Mouse (Mus musculus) spleen, embryonic (tissue): ENCODE measurements around the gene Gjb3.

ENCODE experiments used
- CTCF ChIA-PET: fragments of 350-600 bp; sonication (Branson Sonifier 250); formaldehyde crosslinking; loops from one replicate; lab custom pipeline; 2022; lab: Charles Lee

Gene Gjb3

GRCm38 (mm10) chr4:127330181-127331100, at the start of gene Gjb3:
Gene Gjb3, minus strand, starts transcription at chr4:127330844.
- CTCF ChIA-PET: no interaction called here

GRCm38 (mm10) chr4:127377344-127377743, 46.7 kb upstream of the Gjb3 start:
- CTCF ChIA-PET: no interaction called here

GRCm38 (mm10) chr4:127375541-127376177, 45.0 kb upstream of the Gjb3 start:
- CTCF ChIA-PET: interaction anchor here (0.6 kb wide), 1 partner anchor 39 kb away, joined by 9 read pairs; no protein-coding TSS in a partner anchor

GRCm38 (mm10) chr4:127374645-127375044, 44.0 kb upstream of the Gjb3 start:
- CTCF ChIA-PET: no interaction called here

GRCm38 (mm10) chr4:127373491-127373890, 42.8 kb upstream of the Gjb3 start:
- CTCF ChIA-PET: no interaction called here

- CTCF ChIA-PET: no interaction called here
Observed at GRCm38 (mm10) chr4:127371546-127371945, 40.9 kb upstream of the Gjb3 start.

GRCm38 (mm10) chr4:127370447-127370846, 39.8 kb upstream of the Gjb3 start:
- CTCF ChIA-PET: no interaction called here

- CTCF ChIA-PET: no interaction called here
Observed at GRCm38 (mm10) chr4:127368379-127368973, 37.8 kb upstream of the Gjb3 start.

- CTCF ChIA-PET: no interaction called here
Observed at GRCm38 (mm10) chr4:127365834-127366233, 35.2 kb upstream of the Gjb3 start.

- CTCF ChIA-PET: interaction anchor here (0.6 kb wide), 1 partner anchor 63 kb away, joined by 3 read pairs; no protein-coding TSS in a partner anchor
Observed at GRCm38 (mm10) chr4:127365433-127365832, 34.8 kb upstream of the Gjb3 start.

GRCm38 (mm10) chr4:127364431-127364830, 33.8 kb upstream of the Gjb3 start:
- CTCF ChIA-PET: no interaction called here

- CTCF ChIA-PET: no interaction called here
Observed at GRCm38 (mm10) chr4:127363331-127363730, 32.7 kb upstream of the Gjb3 start.

GRCm38 (mm10) chr4:127362520-127362919, 31.9 kb upstream of the Gjb3 start:
- CTCF ChIA-PET: no interaction called here

GRCm38 (mm10) chr4:127358018-127358417, 27.4 kb upstream of the Gjb3 start, which contains the start of gene Gjb5:
Gene Gjb5, minus strand, starts transcription at chr4:127358181.
- CTCF ChIA-PET: no interaction called here

GRCm38 (mm10) chr4:127354506-127355485, 24.2 kb upstream of the Gjb3 start:
- CTCF ChIA-PET: no interaction called here

- CTCF ChIA-PET: no interaction called here
Observed at GRCm38 (mm10) chr4:127353951-127354438, 23.4 kb upstream of the Gjb3 start, which contains the start of gene Gjb4. Gene Gjb4, minus strand, starts transcription at chr4:127354081.

GRCm38 (mm10) chr4:127352594-127352993, 21.9 kb upstream of the Gjb3 start:
- CTCF ChIA-PET: no interaction called here

GRCm38 (mm10) chr4:127349560-127350300, 19.1 kb upstream of the Gjb3 start:
- CTCF ChIA-PET: no interaction called here

- CTCF ChIA-PET: no interaction called here
Observed at GRCm38 (mm10) chr4:127345000-127345399, 14.4 kb upstream of the Gjb3 start.

GRCm38 (mm10) chr4:127341372-127341771, 10.7 kb upstream of the Gjb3 start:
- CTCF ChIA-PET: no interaction called here
